Mouse (Mus musculus) heart, adult 2 months (tissue): ENCODE measurements around the gene Phldb2.

Experiments
- CTCF ChIP-seq: fragments of 200-600 bp; IDR thresholded peaks from 2 replicates; pipeline ENCODE4 v1.8.1; 2022; ENCODE audit warnings: antibody characterized with exemption, mild to moderate bottlenecking, moderate library complexity
- EP300 ChIP-seq: fragments of 200-500 bp; IDR thresholded peaks from 2 replicates; pipeline ENCODE4 v1.6.1; 2011; ENCODE audit warnings: low read depth, low read length, control low read depth; ENCODE audit not compliant: insufficient read depth

DNA sequence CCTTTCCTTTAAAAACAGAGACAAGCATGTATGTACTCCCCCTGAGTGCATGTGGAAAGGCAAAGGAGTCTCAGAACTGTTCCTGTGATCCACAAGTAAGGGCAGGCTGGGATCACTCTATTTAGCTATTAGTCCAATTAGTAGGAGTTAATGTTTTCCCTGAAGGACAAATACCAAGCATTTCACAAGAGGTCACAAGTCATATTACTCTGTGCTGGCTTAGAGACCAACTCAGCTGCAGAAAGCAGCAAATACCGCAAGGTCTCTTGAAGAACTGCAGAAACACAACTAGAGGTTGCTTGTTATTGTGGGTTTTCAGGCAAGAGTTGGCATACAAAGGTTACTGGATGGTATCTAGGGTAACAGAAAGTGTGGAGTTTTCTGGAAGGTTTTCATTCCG lies 59.6 kb downstream of the Phldb2 start:
- no peak for TF ChIP-seq CTCF
- TF ChIP-seq EP300 = no peak
